Mouse (Mus musculus): ENCODE data around the gene Pitpnm1. TPM values are rescaled to one million over a fixed set of nuclear protein-coding genes. Genes with fewer than 3 reads are reported as not detected.
A peak's percentile ranks its signal among the peaks of the same experiment; 100 is the strongest.

The Pitpnm1 gene
- polyA plus RNA-seq, 1 experiment: not detected

DNA sequence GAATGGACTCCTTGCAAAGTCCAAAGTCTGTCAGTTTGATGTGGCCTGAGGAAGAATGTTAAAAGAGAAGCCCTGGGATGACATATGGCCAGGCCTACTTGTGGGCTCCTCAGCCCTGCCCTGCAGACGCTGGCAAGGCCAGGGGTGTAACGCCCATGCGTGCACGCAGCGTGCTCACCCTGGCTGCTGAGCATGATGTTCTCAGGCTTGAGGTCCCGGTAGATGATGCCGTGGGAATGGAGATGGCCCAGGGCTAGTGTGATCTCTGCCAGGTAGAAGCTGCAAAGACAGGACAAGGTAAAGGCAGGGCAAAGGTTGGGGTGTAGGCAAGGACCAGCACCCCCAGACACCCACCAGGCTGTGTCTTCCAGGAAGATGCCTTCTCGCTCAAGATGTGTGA lies 59.3 kb downstream of the Pitpnm1 start:
- peaks cover 10% of the 10 kb centered on the region for H3K4me1 ChIP-seq (ENCODE audit: control insufficient read depth, insufficient read depth, low read length)
- H3K4me3 ChIP-seq (ENCODE audit: insufficient read depth, low read depth, low read length): no peak overlapping the region
- no peak overlapping the region for H3K27ac ChIP-seq (ENCODE audit: insufficient read depth, low read depth, low read length)
- 96% methylated on average over 8 of the region's 8 CpGs for WGBS
- TF ChIP-seq CTCF (IDR thresholded peaks at IDR 0.05; ENCODE audit: insufficient read depth, low read depth, low read length) (no peak), POLR2A (IDR thresholded peaks at IDR 0.05; ENCODE audit: insufficient read depth, low read depth, low read length) (no peak)

DNA sequence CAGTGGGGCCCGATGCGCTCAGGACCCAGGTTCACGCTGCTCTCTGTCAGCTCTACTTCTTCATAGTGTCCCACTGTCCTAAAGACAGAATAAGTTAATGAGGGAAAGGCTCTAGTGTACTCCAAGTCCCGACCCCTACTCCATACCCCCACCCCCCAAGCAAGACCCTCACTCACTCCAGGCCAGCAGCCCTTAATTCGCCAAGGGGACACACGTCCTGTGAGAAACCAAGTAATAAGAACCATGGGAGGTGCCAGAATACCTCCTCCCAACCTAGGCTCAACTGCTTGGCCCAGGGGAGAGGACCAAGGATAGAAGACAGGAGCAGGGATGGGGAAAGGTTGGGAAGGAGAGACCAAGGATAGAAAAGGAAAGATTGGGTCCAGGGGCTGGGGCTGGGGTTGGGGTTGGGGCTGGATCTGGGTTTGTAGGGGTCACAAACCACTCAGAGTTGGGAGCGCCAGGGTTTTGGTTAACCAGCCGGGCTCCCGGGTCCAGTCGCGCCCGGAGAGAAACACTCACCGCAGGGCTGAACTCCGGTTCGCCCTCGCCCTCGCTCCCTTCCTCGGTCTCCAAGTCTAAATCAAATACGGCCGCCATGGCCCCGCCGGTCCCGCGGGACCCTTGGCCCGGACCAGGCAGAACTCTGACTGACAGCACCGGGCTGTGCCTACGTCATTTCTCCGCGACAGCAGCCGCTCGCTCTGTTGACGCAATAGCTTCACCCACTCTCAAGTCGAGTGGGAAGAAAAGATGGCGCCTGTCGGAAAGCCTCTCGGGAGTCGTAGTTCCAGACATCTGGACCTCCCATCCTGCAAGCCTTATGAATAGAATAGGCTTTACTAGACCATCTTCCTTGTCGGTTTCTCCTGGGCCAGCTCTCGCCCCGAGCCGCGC lies 63.1 kb downstream of the Pitpnm1 start, which contains the start of gene Rps6kb2:
Gene Rps6kb2, minus strand, starts transcription at position 709 of the 897 bp plus-strand sequence.
- peak within 1 kb of the TSS; percentile 63 for H3K4me3 ChIP-seq (ENCODE audit: insufficient read depth, low read depth, low read length)
- 5% methylated on average over 42 of the region's 42 CpGs for WGBS
- peak within 1 kb of the TSS; percentile 85 for H3K27ac ChIP-seq (ENCODE audit: insufficient read depth, low read depth, low read length)
- TF ChIP-seq CTCF (IDR thresholded peaks at IDR 0.05; ENCODE audit: insufficient read depth, low read depth, low read length) (no peak), POLR2A (IDR thresholded peaks at IDR 0.05; ENCODE audit: insufficient read depth, low read depth, low read length) (peak; percentile 54; the same call in 1 of the 2 replicates)
- H3K4me1 ChIP-seq (ENCODE audit: control insufficient read depth, insufficient read depth, low read length): peaks cover 8% of the 10 kb centered on the region

DNA sequence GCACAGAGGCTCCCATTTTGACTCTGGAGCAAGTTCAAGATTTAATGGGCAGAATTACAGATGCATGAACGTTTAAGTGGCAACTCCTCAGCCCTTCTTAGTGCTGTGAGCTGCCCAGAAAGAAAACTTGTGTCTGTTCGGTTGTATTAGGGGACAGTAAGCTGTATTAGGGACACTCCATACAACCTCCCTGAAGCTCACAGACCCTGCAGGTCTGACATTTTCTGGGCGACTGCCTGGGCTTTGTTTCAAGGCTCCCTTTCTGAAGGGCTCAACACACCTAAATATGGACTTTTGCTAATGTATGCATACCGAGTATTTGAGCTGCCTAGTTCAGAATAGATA lies 63.7 kb downstream of the Pitpnm1 start:
- no peak for TF ChIP-seq POLR2A (IDR thresholded peaks at IDR 0.05; ENCODE audit: insufficient read depth, low read depth, low read length)
- H3K4me3 ChIP-seq (ENCODE audit: insufficient read depth, low read depth, low read length): peak overlapping the region; percentile 63
- H3K27ac ChIP-seq (ENCODE audit: insufficient read depth, low read depth, low read length): peak overlapping the region; percentile 85
- H3K4me1 ChIP-seq (ENCODE audit: control insufficient read depth, insufficient read depth, low read length): peaks cover 8% of the 10 kb centered on the region
- 24% methylated on average over 4 of the region's 4 CpGs for WGBS

Other genes starting within 250 kb of the Pitpnm1 start
- gene Chka, start 248.2 kb upstream of the Pitpnm1 start, polyA plus RNA-seq (2012; ENCODE audit: insufficient read depth, insufficient read length, low replicate concordance, missing spikeins): not detected in 2 replicates
- not detected in 2 replicates for gene Tcirg1, start 192.9 kb upstream of the Pitpnm1 start, polyA plus RNA-seq (2012; ENCODE audit: insufficient read depth, insufficient read length, low replicate concordance, missing spikeins)
- gene Ndufs8, start 187.2 kb upstream of the Pitpnm1 start, polyA plus RNA-seq (2012; ENCODE audit: insufficient read depth, insufficient read length, low replicate concordance, missing spikeins): not detected in 2 replicates
- not detected in 2 replicates for gene Aldh3b1, start 170.2 kb upstream of the Pitpnm1 start, polyA plus RNA-seq (2012; ENCODE audit: insufficient read depth, insufficient read length, low replicate concordance, missing spikeins)
- not detected in 2 replicates for gene Unc93b1, start 164.8 kb upstream of the Pitpnm1 start, polyA plus RNA-seq (2012; ENCODE audit: insufficient read depth, insufficient read length, low replicate concordance, missing spikeins)
- not detected in 2 replicates for gene Aldh3b3, start 141.4 kb upstream of the Pitpnm1 start, polyA plus RNA-seq (2012; ENCODE audit: insufficient read depth, insufficient read length, low replicate concordance, missing spikeins)
- not detected in 2 replicates for gene Aldh3b2, start 127.7 kb upstream of the Pitpnm1 start, polyA plus RNA-seq (2012; ENCODE audit: insufficient read depth, insufficient read length, low replicate concordance, missing spikeins)
- gene Acy3, start 113.4 kb upstream of the Pitpnm1 start, polyA plus RNA-seq (2012; ENCODE audit: insufficient read depth, insufficient read length, low replicate concordance, missing spikeins): not detected in 2 replicates
- not detected in 2 replicates for gene Tbx10, start 107.2 kb upstream of the Pitpnm1 start, polyA plus RNA-seq (2012; ENCODE audit: insufficient read depth, insufficient read length, low replicate concordance, missing spikeins)
- gene Nudt8, start 99.4 kb upstream of the Pitpnm1 start, polyA plus RNA-seq (2012; ENCODE audit: insufficient read depth, insufficient read length, low replicate concordance, missing spikeins): not detected in 2 replicates
- not detected in 2 replicates for gene Gm49405, start 99.4 kb upstream of the Pitpnm1 start, polyA plus RNA-seq (2012; ENCODE audit: insufficient read depth, insufficient read length, low replicate concordance, missing spikeins)
- gene Doc2g, start 96.7 kb upstream of the Pitpnm1 start, polyA plus RNA-seq (2012; ENCODE audit: insufficient read depth, insufficient read length, low replicate concordance, missing spikeins): not detected in 2 replicates
- gene Ndufv1, start 87.2 kb upstream of the Pitpnm1 start, polyA plus RNA-seq (2012; ENCODE audit: insufficient read depth, insufficient read length, low replicate concordance, missing spikeins): 777 TPM in 1 of 2 replicates, not detected in the other
- not detected in 2 replicates for gene Gstp1, start 62.0 kb upstream of the Pitpnm1 start, polyA plus RNA-seq (2012; ENCODE audit: insufficient read depth, insufficient read length, low replicate concordance, missing spikeins)
- not detected in 2 replicates for gene Gstp2, start 54.0 kb upstream of the Pitpnm1 start, polyA plus RNA-seq (2012; ENCODE audit: insufficient read depth, insufficient read length, low replicate concordance, missing spikeins)
- not detected in 2 replicates for gene Gstp3, start 40.4 kb upstream of the Pitpnm1 start, polyA plus RNA-seq (2012; ENCODE audit: insufficient read depth, insufficient read length, low replicate concordance, missing spikeins)
- not detected in 2 replicates for gene Cabp2, start 18.4 kb upstream of the Pitpnm1 start, polyA plus RNA-seq (2012; ENCODE audit: insufficient read depth, insufficient read length, low replicate concordance, missing spikeins)
- not detected in 2 replicates for gene Cdk2ap2, start 2.8 kb upstream of the Pitpnm1 start, polyA plus RNA-seq (2012; ENCODE audit: insufficient read depth, insufficient read length, low replicate concordance, missing spikeins)
- gene Aip, start 25.9 kb downstream of the Pitpnm1 start, polyA plus RNA-seq (2012; ENCODE audit: insufficient read depth, insufficient read length, low replicate concordance, missing spikeins): not detected in 2 replicates
- gene Gpr152, start 39.8 kb downstream of the Pitpnm1 start, polyA plus RNA-seq (2012; ENCODE audit: insufficient read depth, insufficient read length, low replicate concordance, missing spikeins): not detected in 2 replicates
- gene Cabp4, start 44.0 kb downstream of the Pitpnm1 start, polyA plus RNA-seq (2012; ENCODE audit: insufficient read depth, insufficient read length, low replicate concordance, missing spikeins): not detected in 2 replicates
- not detected in 2 replicates for gene Coro1b, start 48.6 kb downstream of the Pitpnm1 start, polyA plus RNA-seq (2012; ENCODE audit: insufficient read depth, insufficient read length, low replicate concordance, missing spikeins)
- gene Ptprcap, start 53.6 kb downstream of the Pitpnm1 start, polyA plus RNA-seq (2012; ENCODE audit: insufficient read depth, insufficient read length, low replicate concordance, missing spikeins): 485 TPM in 1 of 2 replicates, not detected in the other
- not detected in 2 replicates for gene Rps6kb2, start 63.4 kb downstream of the Pitpnm1 start, polyA plus RNA-seq (2012; ENCODE audit: insufficient read depth, insufficient read length, low replicate concordance, missing spikeins)
- not detected in 2 replicates for gene Carns1, start 75.5 kb downstream of the Pitpnm1 start, polyA plus RNA-seq (2012; ENCODE audit: insufficient read depth, insufficient read length, low replicate concordance, missing spikeins)
- gene Tbc1d10c, start 91.3 kb downstream of the Pitpnm1 start, polyA plus RNA-seq (2012; ENCODE audit: insufficient read depth, insufficient read length, low replicate concordance, missing spikeins): 247 TPM in 1 of 2 replicates, not detected in the other
- 405 and 768 TPM in 2 replicates for gene Ppp1ca, start 92.1 kb downstream of the Pitpnm1 start, polyA plus RNA-seq (2012; ENCODE audit: insufficient read depth, insufficient read length, low replicate concordance, missing spikeins)
- gene Rad9a, start 101.7 kb downstream of the Pitpnm1 start, polyA plus RNA-seq (2012; ENCODE audit: insufficient read depth, insufficient read length, low replicate concordance, missing spikeins): not detected in 2 replicates
- not detected in 2 replicates for gene Clcf1, start 114.2 kb downstream of the Pitpnm1 start, polyA plus RNA-seq (2012; ENCODE audit: insufficient read depth, insufficient read length, low replicate concordance, missing spikeins)
- not detected in 2 replicates for gene AC109138.7, start 114.4 kb downstream of the Pitpnm1 start, polyA plus RNA-seq (2012; ENCODE audit: insufficient read depth, insufficient read length, low replicate concordance, missing spikeins)
- not detected in 2 replicates for gene Pold4, start 131.9 kb downstream of the Pitpnm1 start, polyA plus RNA-seq (2012; ENCODE audit: insufficient read depth, insufficient read length, low replicate concordance, missing spikeins)
- gene Ssh3, start 169.2 kb downstream of the Pitpnm1 start, polyA plus RNA-seq (2012; ENCODE audit: insufficient read depth, insufficient read length, low replicate concordance, missing spikeins): not detected in 2 replicates
- not detected in 2 replicates for gene Ankrd13d, start 183.1 kb downstream of the Pitpnm1 start, polyA plus RNA-seq (2012; ENCODE audit: insufficient read depth, insufficient read length, low replicate concordance, missing spikeins)
- 210 TPM in 1 of 2 replicates, not detected in the other for gene Grk2, start 206.2 kb downstream of the Pitpnm1 start, polyA plus RNA-seq (2012; ENCODE audit: insufficient read depth, insufficient read length, low replicate concordance, missing spikeins)

Measured in olfactory bulb, adult 2 months (tissue).